Mouse (Mus musculus) bone marrow macrophage, adult 2 months (primary cell): ENCODE results near the gene Prm1.

Experiments used
- CTCF ChIP-seq: IDR thresholded peaks from 2 replicates; pipeline ENCODE4 v1.5.1; 2012; ENCODE audit warnings: low read depth, mild to moderate bottlenecking, low read length, moderate library complexity
- POLR2A ChIP-seq: IDR thresholded peaks from 2 replicates; pipeline ENCODE4 v1.6.1; 2012; ENCODE audit warnings: mild to moderate bottlenecking, low read depth, low read length, borderline replicate concordance

DNA sequence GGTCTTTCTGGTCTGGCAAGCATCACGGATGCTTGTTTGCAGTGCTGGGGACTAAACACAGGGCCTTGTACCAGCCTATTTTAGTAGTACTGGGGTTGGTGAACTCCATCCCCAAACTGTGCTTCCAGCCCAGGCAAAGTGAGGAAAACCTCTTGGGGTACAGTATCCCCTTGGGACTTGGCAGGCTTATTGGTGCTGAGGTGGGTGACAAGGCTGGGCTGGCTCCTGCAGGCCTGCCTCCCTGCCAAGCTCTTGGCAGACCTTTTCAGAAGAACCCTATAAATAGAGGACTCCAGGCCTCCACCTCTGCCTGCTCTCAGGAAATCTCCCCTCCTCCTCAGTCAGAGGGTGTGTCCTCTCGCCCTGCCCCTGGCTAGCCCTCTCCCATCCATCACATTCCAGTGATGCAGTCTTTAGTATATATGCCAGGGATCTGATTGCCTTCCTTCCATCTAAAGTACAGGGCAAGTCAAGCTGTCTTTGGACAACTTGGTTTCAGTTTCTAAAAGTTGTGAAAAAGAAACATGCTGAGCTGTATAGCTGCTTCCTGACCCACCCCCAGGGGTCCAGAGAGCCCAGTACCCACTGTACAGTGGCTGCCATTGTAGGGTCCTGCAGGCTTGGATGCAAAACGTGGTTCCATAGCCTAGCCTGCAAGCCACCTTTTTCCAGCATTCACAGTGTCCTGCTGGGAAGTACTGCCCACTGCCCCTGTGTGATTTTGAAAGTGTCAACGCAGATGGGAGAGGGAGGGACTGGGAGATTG is 18.7 kb downstream of the Prm1 start:
- TF ChIP-seq POLR2A (no peak), CTCF (no peak)
